Mouse (Mus musculus) WW6 (cell line): ENCODE results near the gene 1700067P10Rik.

Experiments
- DNase-seq: peaks from one replicate; pipeline ENCODE4 v3.0.0-alpha.2; 2013; ENCODE audit warnings: low read depth, low spot score

Gene 1700067P10Rik

GRCm38 (mm10) chr17:48089019-48089418, at the start of gene 1700067P10Rik:
1700067P10Rik (plus strand) TSS chr17:48089319.
- no peak for DNase-seq

- no peak for DNase-seq
These were observed 47.5 kb upstream of the 1700067P10Rik start for GRCm38 (mm10) chr17:48041351-48042287.

GRCm38 (mm10) chr17:48043154-48043880, 45.8 kb upstream of the 1700067P10Rik start:
- DNase-seq = no peak

GRCm38 (mm10) chr17:48045631-48046030, 43.5 kb upstream of the 1700067P10Rik start:
- DNase-seq = no peak

- DNase-seq = no peak
These were observed 37.3 kb upstream of the 1700067P10Rik start for GRCm38 (mm10) chr17:48051638-48052337.

- DNase-seq = no peak
These were observed 36.6 kb upstream of the 1700067P10Rik start for GRCm38 (mm10) chr17:48052338-48053067.

GRCm38 (mm10) chr17:48053646-48054045, 35.5 kb upstream of the 1700067P10Rik start:
- no peak for DNase-seq

- no peak for DNase-seq
These were observed 33.9 kb upstream of the 1700067P10Rik start for GRCm38 (mm10) chr17:48055076-48055816.

- no peak for DNase-seq
These were observed 31.7 kb upstream of the 1700067P10Rik start for GRCm38 (mm10) chr17:48057382-48057781.

GRCm38 (mm10) chr17:48064196-48064843, 24.8 kb upstream of the 1700067P10Rik start:
- no peak for DNase-seq

- DNase-seq = no peak
These were observed 24.0 kb upstream of the 1700067P10Rik start for GRCm38 (mm10) chr17:48065081-48065501.

GRCm38 (mm10) chr17:48067083-48067614, 22.0 kb upstream of the 1700067P10Rik start:
- DNase-seq = no peak

- DNase-seq = no peak
These were observed 21.4 kb upstream of the 1700067P10Rik start for GRCm38 (mm10) chr17:48067729-48068128.

GRCm38 (mm10) chr17:48080626-48081025, 8.5 kb upstream of the 1700067P10Rik start:
- DNase-seq = no peak

GRCm38 (mm10) chr17:48089446-48089845, 327 bp downstream of the 1700067P10Rik start:
- no peak for DNase-seq

GRCm38 (mm10) chr17:48090305-48090704, 1.2 kb downstream of the 1700067P10Rik start:
- no peak for DNase-seq

- no peak for DNase-seq
These were observed 4.2 kb downstream of the 1700067P10Rik start for GRCm38 (mm10) chr17:48093286-48093817.

GRCm38 (mm10) chr17:48094820-48095680, 5.9 kb downstream of the 1700067P10Rik start:
- no peak for DNase-seq
